Mouse (Mus musculus) forebrain, postnatal 0 days (tissue): ENCODE measurements around the gene Zfp768. TPM values are rescaled to one million over a fixed set of nuclear protein-coding genes. Genes with fewer than 3 reads are reported as not detected.
"Not testable (repeated sequence)": the region's sequence is repeated elsewhere in the genome, so short reads cannot be mapped to it uniquely, and the experiment has no call there.

Experiments used
- ATAC-seq: fragments of 200-750 bp; cut with Nextera tagmentation; 2 replicates; pipeline ENCODE4 v1.8.0; 2017; ENCODE audit warnings: mild to moderate bottlenecking, moderate library complexity
- DNase-seq: peaks from one replicate; pipeline ENCODE4 v3.0.0-alpha.2; 2015
- H3K27ac ChIP-seq: fragments of 300-500 bp; sonication (generic); 2 replicates; pipeline ENCODE4 v1.5.1; 2014; ENCODE audit warnings: low read depth, mild to moderate bottlenecking, antibody characterized with exemption, low read length, moderate library complexity, mixed read lengths
- H3K27me3 ChIP-seq: fragments of 300-500 bp; sonication (generic); 2 replicates; pipeline ENCODE4 v1.6.1; 2014; ENCODE audit warnings: mild to moderate bottlenecking, low read length, mixed read lengths; ENCODE audit not compliant: insufficient read depth
- H3K36me3 ChIP-seq: fragments of 300-500 bp; sonication (generic); 2 replicates; pipeline ENCODE4 v1.6.1; 2014; ENCODE audit warnings: mild to moderate bottlenecking, moderate library complexity; ENCODE audit not compliant: insufficient read depth
- H3K4me1 ChIP-seq: fragments of 300-500 bp; sonication (generic); 2 replicates; pipeline ENCODE4 v1.6.1; 2014; ENCODE audit warnings: antibody characterized with exemption; ENCODE audit not compliant: insufficient read depth
- H3K4me2 ChIP-seq: fragments of 300-500 bp; sonication (generic); 2 replicates; pipeline ENCODE4 v1.6.1; 2014; ENCODE audit warnings: low read depth, mild to moderate bottlenecking, moderate library complexity
- H3K4me3 ChIP-seq: fragments of 300-500 bp; sonication (generic); 2 replicates; pipeline ENCODE4 v1.5.1; 2014; ENCODE audit warnings: low read depth, low read length, mixed read lengths
- H3K9ac ChIP-seq: fragments of 300-500 bp; sonication (generic); 2 replicates; pipeline ENCODE4 v1.6.1; 2014; ENCODE audit warnings: mild to moderate bottlenecking
- H3K9me3 ChIP-seq: fragments of 300-500 bp; sonication (generic); 2 replicates; pipeline ENCODE4 v1.6.1; 2016; ENCODE audit warnings: low read length
- CTCF ChIP-seq: sonication (generic); IDR thresholded peaks from 2 replicates; pipeline ENCODE4 v1.5.1; 2016; ENCODE audit warnings: antibody characterized with exemption, control low read depth, low read depth
- WGBS: fragments of 180-500 bp; shearing (Covaris S2); extraction: QIAGEN DNeasy Blood & Tissue Kit; methylation state at CpG from one replicate; pipeline ENCODE4 v1.1.7; 2014; 5-methylcytosine and 5-hydroxymethylcytosine counted together
- polyA plus RNA-seq: library from polyadenylated mRNA; unstranded; fragments of >200 nt; fragmentation: Nextera tagmentation; extraction: Ambion mirVana; gene quantifications from 2 replicates; pipeline ENCODE4 v1.2.1, GENCODE M21; 2015
- total RNA-seq: library from RNA; depleted of rRNA; stranded (reverse); fragments of >200 nt; gene quantifications from 2 replicates; pipeline ENCODE4 v1.2.3, GENCODE M21; 2014

Zfp768 gene
- total and polyA plus RNA-seq, 2 experiments from 2014 or later: 10.0 to 31.7 TPM

DNA sequence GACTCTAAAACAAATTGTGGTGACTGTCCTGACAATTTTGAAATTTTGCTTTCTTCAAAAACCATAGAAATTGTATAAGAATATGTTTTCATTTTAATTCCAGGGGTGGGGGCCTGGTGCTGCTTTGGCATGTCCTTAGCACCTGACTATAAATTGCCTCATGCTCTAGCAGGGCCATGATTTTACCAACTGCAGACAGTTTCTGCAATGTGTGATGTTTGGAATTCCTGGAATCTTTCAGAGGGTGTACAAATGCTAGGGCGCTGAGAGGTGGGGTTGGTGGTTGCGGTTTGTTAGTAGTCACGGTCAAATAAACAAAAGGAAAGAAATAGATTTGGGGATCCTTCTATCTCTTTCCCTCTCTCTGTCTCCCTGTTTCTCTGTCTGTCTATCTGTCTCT is 20.9 kb upstream of the Zfp768 start:
- DNase-seq (no peak), ATAC-seq (no peak)
- Histone ChIP-seq H3K27me3 (no peaks in the 10 kb centered on the region), H3K4me3 (no peak overlapping the region), H3K9ac (no peak overlapping the region), H3K27ac (no peak overlapping the region), H3K36me3 (no peaks in the 10 kb centered on the region), H3K4me1 (peaks cover 2% of the 10 kb centered on the region; the same call in 1 of the 2 replicates), H3K9me3 (no peaks in the 10 kb centered on the region), H3K4me2 (no peak overlapping the region)
- WGBS: 83% methylated on average over 3 of the region's 3 CpGs
- TF ChIP-seq CTCF: no peak

DNA sequence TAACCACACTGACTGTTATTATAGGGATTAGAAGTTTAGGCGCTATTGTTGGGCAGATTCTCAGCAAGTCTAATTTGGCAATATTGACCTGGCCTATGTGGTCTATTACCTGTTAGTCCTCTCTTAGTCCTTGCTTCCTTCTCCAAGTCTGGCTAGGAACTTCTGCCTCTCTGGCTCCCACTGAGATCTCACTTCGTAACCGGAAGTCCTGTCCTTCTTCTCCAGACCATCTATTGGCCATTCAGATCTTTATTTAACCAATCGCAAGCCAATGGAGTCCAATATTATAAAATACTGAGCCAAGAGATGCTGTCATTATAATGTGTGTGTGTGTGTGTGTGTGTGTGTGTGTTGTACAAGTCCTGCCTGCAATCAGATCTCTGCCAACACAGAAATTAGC is 18.8 kb upstream of the Zfp768 start:
- no peak for TF ChIP-seq CTCF
- Histone ChIP-seq H3K36me3 (no peaks in the 10 kb centered on the region), H3K27ac (no peak overlapping the region), H3K4me3 (peak overlapping the region; percentile 33), H3K4me2 (peak overlapping the region; percentile 69), H3K9me3 (no peaks in the 10 kb centered on the region), H3K27me3 (no peaks in the 10 kb centered on the region), H3K4me1 (peaks cover 2% of the 10 kb centered on the region; the same call in 1 of the 2 replicates), H3K9ac (peak overlapping the region; percentile 39)
- peak; percentile 56 for DNase-seq
- peak; percentile 36 for ATAC-seq
- 34% methylated on average over 4 of the region's 4 CpGs for WGBS

DNA sequence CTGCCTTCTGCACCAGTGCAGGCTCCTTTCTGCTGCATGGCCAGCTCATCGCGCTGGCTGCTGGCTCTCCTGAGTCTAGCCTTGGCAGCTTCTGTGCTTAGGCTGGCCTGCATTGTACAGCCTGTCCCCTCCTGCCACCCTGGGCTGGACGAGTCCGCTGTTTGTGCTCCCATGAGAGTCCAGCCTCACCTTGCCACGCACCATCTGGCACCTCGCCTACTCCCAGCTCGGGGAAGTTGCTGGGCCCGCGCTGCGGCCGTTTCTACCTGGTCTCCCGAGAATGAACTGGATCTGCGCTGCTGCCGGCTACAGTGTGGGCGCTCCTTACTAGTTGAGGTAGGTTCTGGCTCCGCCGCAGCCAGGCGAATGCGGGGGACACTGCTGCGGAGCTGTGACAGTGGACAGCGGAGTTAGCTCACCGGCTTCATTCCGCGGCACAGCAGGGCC is 18.1 kb upstream of the Zfp768 start:
- ATAC-seq (peak; percentile 16; the same call in 1 of the 2 replicates), DNase-seq (peak; percentile 27)
- TF ChIP-seq CTCF: no peak
- H3K4me3 ChIP-seq: peak overlapping the region; percentile 33
- peak overlapping the region; percentile 69 for H3K4me2 ChIP-seq
- WGBS: 3% methylated on average over 24 of the region's 24 CpGs
- H3K27me3 ChIP-seq: no peaks in the 10 kb centered on the region
- H3K27ac ChIP-seq: no peak overlapping the region
- peaks cover 2% of the 10 kb centered on the region; the same call in 1 of the 2 replicates for H3K4me1 ChIP-seq
- no peaks in the 10 kb centered on the region for H3K36me3 ChIP-seq
- peak overlapping the region; percentile 39 for H3K9ac ChIP-seq
- H3K9me3 ChIP-seq: no peaks in the 10 kb centered on the region

DNA sequence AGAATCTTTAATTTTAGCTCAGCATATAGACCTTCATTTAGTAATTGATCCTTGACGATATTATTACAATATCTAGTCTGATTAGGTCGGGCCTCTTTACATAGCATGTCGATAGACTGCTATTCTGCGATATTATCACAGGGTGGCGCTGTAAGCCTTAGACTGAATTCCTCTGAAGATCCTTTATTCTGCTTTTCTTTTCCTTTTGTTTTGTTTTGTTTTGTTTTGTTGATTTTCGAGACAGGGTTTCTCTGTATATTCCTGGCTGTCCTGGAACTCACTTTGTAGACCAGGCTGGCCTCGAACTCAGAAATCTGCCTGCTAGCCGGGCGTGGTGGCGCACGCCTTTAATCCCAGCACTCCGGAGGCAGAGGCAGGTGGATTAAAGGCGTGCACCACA is 17.0 kb upstream of the Zfp768 start:
- peak; percentile 69 for DNase-seq
- H3K27ac ChIP-seq, H3K9ac ChIP-seq, H3K9me3 ChIP-seq, H3K27me3 ChIP-seq, H3K4me1 ChIP-seq, H3K36me3 ChIP-seq, ATAC-seq: not testable (repeated sequence)
- peak overlapping the region; percentile 27; the same call in 1 of the 2 replicates for H3K4me2 ChIP-seq
- peak; percentile 83 for TF ChIP-seq CTCF
- peak overlapping the region; percentile 14; the same call in 1 of the 2 replicates for H3K4me3 ChIP-seq
- 10% methylated on average over 13 of the region's 13 CpGs for WGBS

DNA sequence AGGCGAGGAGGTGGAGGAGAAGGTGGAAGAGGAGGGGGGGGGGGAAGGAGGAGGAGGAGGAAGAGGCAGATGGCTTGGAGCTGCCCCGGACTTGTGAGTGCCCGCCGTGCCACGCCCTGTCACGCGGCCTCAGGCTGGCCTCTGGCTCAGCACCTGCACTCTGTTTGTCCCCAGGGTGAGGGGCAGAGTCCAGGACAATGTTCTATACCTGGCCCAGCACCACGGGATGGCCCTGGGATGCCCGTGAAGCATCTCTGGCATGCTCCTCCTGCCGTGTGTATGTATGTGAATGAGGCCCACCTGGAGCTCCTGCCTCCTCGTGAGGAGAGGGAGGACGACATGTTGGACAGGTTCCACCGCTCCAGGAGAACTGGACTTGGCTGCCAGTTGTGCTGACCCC is 16.1 kb upstream of the Zfp768 start:
- TF ChIP-seq CTCF: no peak
- peaks cover 2% of the 10 kb centered on the region; the same call in 1 of the 2 replicates for H3K4me1 ChIP-seq
- no peak overlapping the region for H3K9ac ChIP-seq
- H3K36me3 ChIP-seq: no peaks in the 10 kb centered on the region
- H3K9me3 ChIP-seq: no peaks in the 10 kb centered on the region
- H3K4me3 ChIP-seq: no peak overlapping the region
- DNase-seq (no peak), ATAC-seq (no peak)
- no peak overlapping the region for H3K27ac ChIP-seq
- no peak overlapping the region for H3K4me2 ChIP-seq
- no peaks in the 10 kb centered on the region for H3K27me3 ChIP-seq
- 57% methylated on average over 13 of the region's 13 CpGs for WGBS

DNA sequence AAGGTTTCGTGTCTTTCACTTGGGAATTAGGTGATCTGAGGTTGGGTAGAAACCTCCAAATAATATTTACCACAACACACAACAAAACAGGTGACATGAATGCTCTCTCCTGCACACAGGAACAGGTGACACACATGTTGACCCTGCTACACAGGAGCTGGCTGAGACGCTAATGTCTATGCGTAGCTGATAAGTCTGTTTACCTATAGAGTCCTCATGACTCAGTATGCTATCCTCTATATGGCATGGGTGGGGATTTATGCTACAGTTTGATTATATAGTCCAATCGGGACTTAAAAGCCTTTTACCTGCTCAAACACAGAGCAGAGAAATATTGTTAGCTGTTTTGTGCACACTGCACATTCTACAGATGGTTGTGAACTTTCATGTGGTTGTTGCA is 14.9 kb upstream of the Zfp768 start:
- Histone ChIP-seq H3K9me3 (no peaks in the 10 kb centered on the region), H3K9ac (no peak overlapping the region), H3K4me3 (no peak overlapping the region), H3K27ac (no peak overlapping the region), H3K27me3 (no peaks in the 10 kb centered on the region), H3K4me2 (no peak overlapping the region), H3K36me3 (no peaks in the 10 kb centered on the region), H3K4me1 (peaks cover 2% of the 10 kb centered on the region; the same call in 1 of the 2 replicates)
- TF ChIP-seq CTCF: no peak
- no peak for DNase-seq
- no peak for ATAC-seq
- WGBS: 85% methylated on average over 4 of the region's 4 CpGs

DNA sequence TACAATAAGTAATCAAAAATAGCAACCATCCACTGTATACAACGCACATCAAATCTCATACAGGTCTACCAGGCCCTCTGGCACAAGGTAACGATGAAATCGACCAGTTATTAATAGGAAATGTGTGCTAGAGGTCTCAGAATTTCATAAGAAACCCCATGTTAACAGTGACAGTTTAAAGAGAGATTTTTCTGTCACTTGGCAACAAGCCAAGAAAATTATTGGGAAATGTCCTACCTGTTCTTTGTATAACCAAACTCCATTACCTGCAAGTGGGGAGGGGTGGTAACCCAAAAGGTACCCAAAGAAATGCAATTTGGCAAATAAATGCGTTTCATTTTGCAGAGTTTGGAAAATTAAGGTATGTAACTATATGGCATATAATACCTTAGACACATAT is 13.1 kb upstream of the Zfp768 start:
- no peak overlapping the region for H3K27ac ChIP-seq
- H3K36me3 ChIP-seq: no peaks in the 10 kb centered on the region
- no peak for TF ChIP-seq CTCF
- ATAC-seq: no peak
- H3K4me3 ChIP-seq: no peak overlapping the region
- no peak for DNase-seq
- H3K4me1 ChIP-seq: peaks cover 1% of the 10 kb centered on the region; the same call in 1 of the 2 replicates
- no peaks in the 10 kb centered on the region for H3K9me3 ChIP-seq
- H3K27me3 ChIP-seq: no peaks in the 10 kb centered on the region
- H3K9ac ChIP-seq: no peak overlapping the region
- H3K4me2 ChIP-seq: no peak overlapping the region
- 70% methylated on average over 4 of the region's 4 CpGs for WGBS

DNA sequence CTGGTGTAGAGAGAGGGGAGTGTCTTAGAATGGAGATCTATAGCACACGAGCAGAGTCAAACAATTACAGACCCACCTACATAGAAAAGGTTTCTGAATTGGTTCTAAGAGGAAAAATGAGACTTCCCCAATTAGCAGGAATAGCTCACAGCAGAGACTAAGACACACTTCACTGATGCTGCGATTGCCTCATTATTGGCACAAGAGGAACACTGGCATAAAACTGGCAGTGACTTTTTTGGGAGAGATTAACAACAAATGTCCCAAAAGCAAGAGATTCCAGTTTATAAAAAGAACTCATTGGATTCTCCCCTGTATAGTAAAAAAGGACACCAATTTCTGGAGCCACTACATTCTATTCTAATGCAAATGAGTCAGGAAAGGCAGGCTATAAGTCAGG is 12.5 kb upstream of the Zfp768 start:
- TF ChIP-seq CTCF: no peak
- ATAC-seq: no peak

More for the DNA sequence above, 12.5 kb upstream of the Zfp768 start:
- Histone ChIP-seq H3K27ac (no peak overlapping the region), H3K4me3 (no peak overlapping the region), H3K4me1 (no peaks in the 10 kb centered on the region), H3K27me3 (no peaks in the 10 kb centered on the region), H3K9me3 (no peaks in the 10 kb centered on the region), H3K9ac (no peak overlapping the region), H3K4me2 (no peak overlapping the region), H3K36me3 (no peaks in the 10 kb centered on the region)
- no peak for DNase-seq
- WGBS: 37% methylated on average over 2 of the region's 2 CpGs
